Mouse (Mus musculus) liver (tissue): Measurements from ENCODE around the gene Pacsin2.

Source experiments
- DNase-seq: peaks from one replicate; pipeline ENCODE4 v3.0.0-alpha.2; 2020; ENCODE audit warnings: mixed read lengths

Pacsin2 gene

GRCm38 (mm10) chr15:83448646-83449045 is 15.8 kb downstream of the Pacsin2 start:
- DNase-seq: no peak

- no peak for DNase-seq
Measured at GRCm38 (mm10) chr15:83447791-83448544, 16.4 kb downstream of the Pacsin2 start.

GRCm38 (mm10) chr15:83445908-83446307 is 18.5 kb downstream of the Pacsin2 start:
- DNase-seq: no peak

GRCm38 (mm10) chr15:83445383-83445782 is 19.0 kb downstream of the Pacsin2 start:
- no peak for DNase-seq

- no peak for DNase-seq
Measured at GRCm38 (mm10) chr15:83444425-83444824, 20.0 kb downstream of the Pacsin2 start.

- DNase-seq: no peak
Measured at GRCm38 (mm10) chr15:83442495-83443037, 21.8 kb downstream of the Pacsin2 start.

- no peak for DNase-seq
Measured at GRCm38 (mm10) chr15:83440726-83441125, 23.7 kb downstream of the Pacsin2 start.

- DNase-seq: no peak
Measured at GRCm38 (mm10) chr15:83436541-83436940, 27.9 kb downstream of the Pacsin2 start.

GRCm38 (mm10) chr15:83435324-83436090 is 28.9 kb downstream of the Pacsin2 start:
- no peak for DNase-seq

GRCm38 (mm10) chr15:83434692-83435091 is 29.7 kb downstream of the Pacsin2 start:
- DNase-seq: no peak

GRCm38 (mm10) chr15:83433344-83433743 is 31.1 kb downstream of the Pacsin2 start:
- no peak for DNase-seq

- peak; percentile 75 for DNase-seq
Measured at GRCm38 (mm10) chr15:83432231-83433031, 32.0 kb downstream of the Pacsin2 start.

GRCm38 (mm10) chr15:83430986-83431763 is 33.2 kb downstream of the Pacsin2 start:
- DNase-seq: no peak

GRCm38 (mm10) chr15:83430419-83430818 is 34.0 kb downstream of the Pacsin2 start:
- no peak for DNase-seq

GRCm38 (mm10) chr15:83428586-83428985 is 35.8 kb downstream of the Pacsin2 start:
- DNase-seq: peak; percentile 46

GRCm38 (mm10) chr15:83427294-83428163 is 36.9 kb downstream of the Pacsin2 start:
- DNase-seq: no peak

GRCm38 (mm10) chr15:83425794-83426193 is 38.6 kb downstream of the Pacsin2 start:
- no peak for DNase-seq

- DNase-seq: peak; percentile 71
Measured at GRCm38 (mm10) chr15:83425277-83425676, 39.1 kb downstream of the Pacsin2 start.

GRCm38 (mm10) chr15:83423589-83424384 is 40.6 kb downstream of the Pacsin2 start:
- DNase-seq: peak; percentile 84

- peak; percentile 86 for DNase-seq
Measured at GRCm38 (mm10) chr15:83422299-83422981, 42.0 kb downstream of the Pacsin2 start.
